Mouse (Mus musculus) testis, postnatal 10 days (tissue): ENCODE measurements around the gene Myom1.
"Not testable (repeated sequence)": the region's sequence is repeated elsewhere in the genome, so short reads cannot be mapped to it uniquely, and the experiment has no call there.

ENCODE experiments used
- DNase-seq: peaks from one replicate; pipeline ENCODE4 v3.0.0; 2021; ENCODE audit warnings: low spot score

Gene Myom1

GRCm38 (mm10) chr17:71002081-71002743 is at the start of gene Myom1:
Myom1 (plus strand) TSS chr17:71002633.
- peak; percentile 100 for DNase-seq

GRCm38 (mm10) chr17:70963546-70963945 is 38.9 kb upstream of the Myom1 start:
- DNase-seq: peak; percentile 89

GRCm38 (mm10) chr17:70965281-70965680 is 37.2 kb upstream of the Myom1 start:
- no peak for DNase-seq

- DNase-seq: no peak
These were observed 36.3 kb upstream of the Myom1 start for GRCm38 (mm10) chr17:70966126-70966525.

GRCm38 (mm10) chr17:70967191-70967590 is 35.2 kb upstream of the Myom1 start:
- DNase-seq: peak; percentile 43

- DNase-seq: no peak
These were observed 34.8 kb upstream of the Myom1 start for GRCm38 (mm10) chr17:70967646-70968045.

- DNase-seq: no peak
These were observed 33.7 kb upstream of the Myom1 start for GRCm38 (mm10) chr17:70968606-70969191.

GRCm38 (mm10) chr17:70971206-70971605 is 31.2 kb upstream of the Myom1 start:
- DNase-seq: peak; percentile 70

- no peak for DNase-seq
These were observed 29.0 kb upstream of the Myom1 start for GRCm38 (mm10) chr17:70973398-70973797.

- DNase-seq: not testable (repeated sequence)
These were observed 28.4 kb upstream of the Myom1 start for GRCm38 (mm10) chr17:70974065-70974464.

- DNase-seq: no peak
These were observed 24.6 kb upstream of the Myom1 start for GRCm38 (mm10) chr17:70977799-70978198.

GRCm38 (mm10) chr17:70979345-70980223 is 22.8 kb upstream of the Myom1 start:
- DNase-seq: no peak

- DNase-seq: no peak
These were observed 16.7 kb upstream of the Myom1 start for GRCm38 (mm10) chr17:70985501-70986354.

- DNase-seq: no peak
These were observed 16.1 kb upstream of the Myom1 start for GRCm38 (mm10) chr17:70986355-70986740.

- DNase-seq: no peak
These were observed 15.4 kb upstream of the Myom1 start for GRCm38 (mm10) chr17:70986831-70987660.

GRCm38 (mm10) chr17:70988337-70988767 is 14.1 kb upstream of the Myom1 start:
- no peak for DNase-seq

- DNase-seq: no peak
These were observed 13.0 kb upstream of the Myom1 start for GRCm38 (mm10) chr17:70989430-70989829.

- DNase-seq: no peak
These were observed 12.4 kb upstream of the Myom1 start for GRCm38 (mm10) chr17:70989991-70990390.

GRCm38 (mm10) chr17:70990403-70991303 is 11.8 kb upstream of the Myom1 start:
- DNase-seq: peak; percentile 90
